Mouse (Mus musculus): ENCODE data around the gene Cit. TPM values are rescaled to one million over a fixed set of nuclear protein-coding genes. Genes with fewer than 3 reads are reported as not detected.

The Cit gene
- polyA plus RNA-seq, 1 experiment from 2014 or later, result 21.5 TPM

DNA sequence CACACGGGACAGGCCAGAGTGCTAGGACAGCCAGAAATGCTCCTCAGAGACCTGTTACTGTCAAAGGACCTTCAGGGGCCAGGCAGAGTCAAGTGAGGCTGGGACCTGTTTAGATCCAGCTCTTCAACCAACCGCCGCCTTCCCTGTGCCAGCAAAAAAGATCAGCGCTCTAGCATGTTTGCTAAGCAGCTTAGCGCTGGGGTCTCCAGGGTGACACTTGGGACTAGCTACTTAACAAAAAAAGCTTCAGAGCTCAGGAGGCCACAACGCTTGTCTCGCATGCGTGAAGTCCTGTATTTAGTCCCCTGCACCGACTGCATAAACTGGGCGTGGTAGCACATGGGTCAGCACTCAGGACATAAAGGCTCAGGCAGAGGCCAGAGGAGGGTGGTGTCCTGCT lies 16.9 kb downstream of the Cit start:
- 86% methylated on average over 10 of the region's 10 CpGs for WGBS
- no peaks in the 10 kb centered on the region; the same call in 1 of the 2 replicates for H3K36me3 ChIP-seq (ENCODE audit: control insufficient read depth, insufficient read depth, low read length)

DNA sequence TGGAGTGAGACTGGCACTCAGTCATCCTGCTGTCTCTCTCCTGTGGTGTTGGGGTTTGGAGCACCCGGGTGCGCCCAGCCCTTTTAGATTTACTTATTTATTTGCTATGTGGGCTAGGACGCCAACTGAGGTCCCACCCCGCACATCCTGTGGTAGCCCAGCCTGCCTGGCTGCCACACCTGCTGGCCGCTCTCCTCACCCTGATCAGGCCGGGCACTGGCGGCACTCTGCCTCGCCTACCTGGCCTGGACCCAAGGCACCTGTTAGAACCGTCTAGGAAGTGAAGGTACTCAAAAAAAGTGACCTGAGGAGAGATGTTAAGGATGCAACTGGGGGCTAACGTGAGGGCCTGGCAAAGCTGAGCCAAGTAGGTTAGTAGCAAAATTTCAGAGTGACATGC lies 17.4 kb downstream of the Cit start:
- H3K4me2 ChIP-seq (ENCODE audit: low read depth, low read length), result no peak overlapping the region
- no peak overlapping the region for H3K27ac ChIP-seq (ENCODE audit: low read length)
- no peaks in the 10 kb centered on the region; the same call in 1 of the 2 replicates for H3K36me3 ChIP-seq (ENCODE audit: control insufficient read depth, insufficient read depth, low read length)
- H3K9ac ChIP-seq (ENCODE audit: low read depth, low read length), result no peak overlapping the region
- H3K4me3 ChIP-seq (ENCODE audit: low read length), result no peak overlapping the region
- ATAC-seq, result no peak
- H3K9me3 ChIP-seq (ENCODE audit: control insufficient read depth, low read length), result no peaks in the 10 kb centered on the region
- no peaks in the 10 kb centered on the region for H3K4me1 ChIP-seq (ENCODE audit: control insufficient read depth, insufficient read depth, low read length)
- 86% methylated on average over 10 of the region's 10 CpGs for WGBS
- H3K27me3 ChIP-seq (replicated peaks; ENCODE audit: control insufficient read depth, insufficient read depth, low read length), result no peaks in the 10 kb centered on the region

More for the DNA sequence above, 16.9 kb downstream of the Cit start:
- H3K4me3 ChIP-seq (ENCODE audit: low read length), result no peak overlapping the region
- no peaks in the 10 kb centered on the region for H3K4me1 ChIP-seq (ENCODE audit: control insufficient read depth, insufficient read depth, low read length)
- no peak overlapping the region for H3K4me2 ChIP-seq (ENCODE audit: low read depth, low read length)
- no peak overlapping the region for H3K9ac ChIP-seq (ENCODE audit: low read depth, low read length)
- ATAC-seq, result no peak
- no peaks in the 10 kb centered on the region for H3K9me3 ChIP-seq (ENCODE audit: control insufficient read depth, low read length)
- no peak overlapping the region for H3K27ac ChIP-seq (ENCODE audit: low read length)
- H3K27me3 ChIP-seq (replicated peaks; ENCODE audit: control insufficient read depth, insufficient read depth, low read length), result no peaks in the 10 kb centered on the region

DNA sequence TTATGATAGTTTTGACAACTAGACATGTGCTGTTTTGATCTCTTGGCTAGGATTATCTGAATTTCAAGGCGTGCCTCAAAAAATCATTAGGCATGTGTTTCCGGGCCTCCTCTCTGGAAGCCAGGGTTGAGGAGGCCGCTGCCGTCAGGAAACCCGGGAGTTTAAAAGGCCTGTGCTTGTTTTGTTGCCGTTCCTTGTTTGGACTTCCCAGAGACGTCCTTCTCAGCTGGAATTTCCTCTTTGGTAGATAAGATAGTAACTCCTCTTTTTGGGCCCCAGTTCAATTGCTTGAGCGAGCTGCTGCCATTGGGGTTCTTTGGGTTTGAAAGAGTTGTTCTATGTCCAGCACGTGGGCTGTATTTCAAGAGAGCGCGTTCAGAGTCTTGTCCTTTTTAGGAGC lies 21.2 kb downstream of the Cit start:
- WGBS, result 69% methylated on average over 11 of the region's 11 CpGs
- no peak overlapping the region for H3K4me2 ChIP-seq (ENCODE audit: low read depth, low read length)
- H3K27me3 ChIP-seq (replicated peaks; ENCODE audit: control insufficient read depth, insufficient read depth, low read length), result no peaks in the 10 kb centered on the region
- no peaks in the 10 kb centered on the region for H3K4me1 ChIP-seq (ENCODE audit: control insufficient read depth, insufficient read depth, low read length)
- H3K4me3 ChIP-seq (ENCODE audit: low read length), result no peak overlapping the region
- no peak for ATAC-seq
- H3K27ac ChIP-seq (ENCODE audit: low read length), result no peak overlapping the region
- H3K9me3 ChIP-seq (ENCODE audit: control insufficient read depth, low read length), result no peaks in the 10 kb centered on the region
- no peaks in the 10 kb centered on the region; the same call in 1 of the 2 replicates for H3K36me3 ChIP-seq (ENCODE audit: control insufficient read depth, insufficient read depth, low read length)
- no peak overlapping the region for H3K9ac ChIP-seq (ENCODE audit: low read depth, low read length)

DNA sequence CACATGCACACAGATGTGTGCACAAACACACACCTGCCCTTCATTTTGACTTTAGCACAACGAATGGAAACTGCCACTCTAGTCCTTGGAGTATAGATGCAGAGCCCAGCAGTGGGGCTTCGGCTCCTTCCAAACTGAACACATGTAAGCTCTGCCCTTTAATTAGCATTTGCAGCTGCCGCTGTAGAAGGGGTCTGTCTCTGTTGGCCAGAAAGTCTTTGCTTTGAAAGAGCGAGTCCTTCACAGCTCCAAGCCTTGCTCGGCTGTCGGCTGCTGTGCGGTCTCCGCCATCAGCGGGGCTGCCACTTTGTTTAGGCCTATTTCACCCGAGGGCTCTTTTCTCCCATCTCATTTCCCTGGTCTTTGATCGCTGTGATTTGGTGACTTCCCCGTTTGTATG lies 23.5 kb downstream of the Cit start:
- Histone ChIP-seq H3K36me3 (ENCODE audit: control insufficient read depth, insufficient read depth, low read length) (no peaks in the 10 kb centered on the region; the same call in 1 of the 2 replicates), H3K9me3 (ENCODE audit: control insufficient read depth, low read length) (no peaks in the 10 kb centered on the region), H3K4me1 (ENCODE audit: control insufficient read depth, insufficient read depth, low read length) (0 out of 2 replicates have a peak, but pooled peaks cover 3% of the 10 kb centered on the region), H3K27ac (ENCODE audit: low read length) (no peak overlapping the region), H3K27me3 (replicated peaks; ENCODE audit: control insufficient read depth, insufficient read depth, low read length) (no peaks in the 10 kb centered on the region), H3K9ac (ENCODE audit: low read depth, low read length) (no peak overlapping the region), H3K4me2 (ENCODE audit: low read depth, low read length) (no peak overlapping the region), H3K4me3 (ENCODE audit: low read length) (no peak overlapping the region)
- 92% methylated on average over 12 of the region's 12 CpGs for WGBS
- no peak for ATAC-seq

DNA sequence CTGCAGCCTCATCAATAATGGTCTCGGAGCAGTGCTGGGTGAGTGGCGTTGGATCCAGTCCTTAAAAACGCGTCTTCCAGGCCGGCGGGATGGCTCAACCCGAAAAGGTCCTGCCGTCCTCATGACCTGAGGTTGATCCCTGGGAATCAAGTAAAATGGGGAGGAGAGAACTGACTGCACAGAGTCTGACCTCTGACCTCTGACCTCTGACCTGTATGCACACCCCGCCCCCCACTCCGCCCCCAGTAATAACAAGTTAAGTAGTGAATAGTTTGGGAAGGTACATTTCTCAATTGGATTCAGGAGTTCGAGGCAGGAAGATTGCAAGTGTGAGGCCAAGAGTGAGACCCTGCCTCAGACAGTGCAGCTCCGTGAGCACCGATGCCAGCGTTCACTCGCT lies 24.1 kb downstream of the Cit start:
- Histone ChIP-seq H3K27me3 (replicated peaks; ENCODE audit: control insufficient read depth, insufficient read depth, low read length) (no peaks in the 10 kb centered on the region), H3K9me3 (ENCODE audit: control insufficient read depth, low read length) (no peaks in the 10 kb centered on the region), H3K4me1 (ENCODE audit: control insufficient read depth, insufficient read depth, low read length) (0 out of 2 replicates have a peak, but pooled peaks cover 3% of the 10 kb centered on the region), H3K36me3 (ENCODE audit: control insufficient read depth, insufficient read depth, low read length) (no peaks in the 10 kb centered on the region), H3K4me2 (ENCODE audit: low read depth, low read length) (no peak overlapping the region), H3K4me3 (ENCODE audit: low read length) (no peak overlapping the region), H3K27ac (ENCODE audit: low read length) (no peak overlapping the region), H3K9ac (ENCODE audit: low read depth, low read length) (no peak overlapping the region)
- WGBS, result 89% methylated on average over 15 of the region's 15 CpGs
- no peak for ATAC-seq

DNA sequence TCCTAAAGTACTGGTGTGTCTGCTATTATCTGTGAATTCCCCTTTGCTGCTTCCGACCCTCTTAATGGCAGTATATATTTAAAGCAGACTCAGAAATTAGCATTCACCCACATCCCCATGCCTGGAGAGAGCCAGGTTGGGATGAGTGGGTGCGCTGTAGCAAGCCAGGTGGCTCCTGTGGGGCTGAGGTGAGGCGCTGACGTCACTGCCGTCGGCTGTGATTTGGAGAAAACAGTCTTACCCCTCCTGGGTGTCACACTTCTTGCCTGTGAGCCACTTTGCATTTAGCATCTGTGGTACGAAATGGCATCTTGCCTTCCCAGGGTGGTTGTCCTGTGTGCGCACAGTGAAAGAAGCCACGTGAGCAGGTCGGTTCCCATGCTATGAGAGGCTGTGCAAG lies 26.1 kb downstream of the Cit start:
- ATAC-seq, result no peak
- Histone ChIP-seq H3K9ac (ENCODE audit: low read depth, low read length) (no peak overlapping the region), H3K36me3 (ENCODE audit: control insufficient read depth, insufficient read depth, low read length) (no peaks in the 10 kb centered on the region), H3K27ac (ENCODE audit: low read length) (no peak overlapping the region), H3K9me3 (ENCODE audit: control insufficient read depth, low read length) (no peaks in the 10 kb centered on the region), H3K4me3 (ENCODE audit: low read length) (no peak overlapping the region), H3K27me3 (replicated peaks; ENCODE audit: control insufficient read depth, insufficient read depth, low read length) (no peaks in the 10 kb centered on the region), H3K4me1 (ENCODE audit: control insufficient read depth, insufficient read depth, low read length) (0 out of 2 replicates have a peak, but pooled peaks cover 3% of the 10 kb centered on the region), H3K4me2 (ENCODE audit: low read depth, low read length) (no peak overlapping the region)
- WGBS, result 94% methylated on average over 10 of the region's 10 CpGs

DNA sequence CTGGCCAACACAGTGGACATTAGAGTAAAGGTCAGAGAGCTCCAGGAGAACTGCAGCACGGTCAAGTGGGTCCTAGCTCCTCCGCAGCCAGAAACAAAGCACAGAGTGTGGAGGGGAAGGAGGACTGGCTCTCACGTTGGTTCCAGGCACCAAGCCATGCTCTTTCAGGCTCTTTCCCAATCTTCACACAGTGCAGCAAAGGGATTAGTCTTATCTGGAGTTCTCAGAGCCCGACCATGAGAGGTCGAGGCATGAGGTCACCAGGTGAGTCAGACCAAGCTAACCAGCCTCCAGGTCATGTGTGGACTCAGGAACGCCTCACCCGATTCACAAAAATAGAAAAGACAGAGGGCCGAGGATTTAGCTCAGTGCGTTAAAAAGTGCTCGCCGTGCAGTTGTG lies 27.0 kb downstream of the Cit start:
- no peak overlapping the region for H3K4me3 ChIP-seq (ENCODE audit: low read length)
- H3K27me3 ChIP-seq (replicated peaks; ENCODE audit: control insufficient read depth, insufficient read depth, low read length), result no peaks in the 10 kb centered on the region
- H3K36me3 ChIP-seq (ENCODE audit: control insufficient read depth, insufficient read depth, low read length), result no peaks in the 10 kb centered on the region
- H3K4me2 ChIP-seq (ENCODE audit: low read depth, low read length), result no peak overlapping the region
- no peak overlapping the region for H3K27ac ChIP-seq (ENCODE audit: low read length)
- no peak overlapping the region for H3K9ac ChIP-seq (ENCODE audit: low read depth, low read length)
- WGBS, result 82% methylated on average over 11 of the region's 11 CpGs
- H3K9me3 ChIP-seq (ENCODE audit: control insufficient read depth, low read length), result no peaks in the 10 kb centered on the region
- 0 out of 2 replicates have a peak, but pooled peaks cover 3% of the 10 kb centered on the region for H3K4me1 ChIP-seq (ENCODE audit: control insufficient read depth, insufficient read depth, low read length)
- 0 out of 2 replicates have a peak, but pooled peaks have one; percentile 23 for ATAC-seq

DNA sequence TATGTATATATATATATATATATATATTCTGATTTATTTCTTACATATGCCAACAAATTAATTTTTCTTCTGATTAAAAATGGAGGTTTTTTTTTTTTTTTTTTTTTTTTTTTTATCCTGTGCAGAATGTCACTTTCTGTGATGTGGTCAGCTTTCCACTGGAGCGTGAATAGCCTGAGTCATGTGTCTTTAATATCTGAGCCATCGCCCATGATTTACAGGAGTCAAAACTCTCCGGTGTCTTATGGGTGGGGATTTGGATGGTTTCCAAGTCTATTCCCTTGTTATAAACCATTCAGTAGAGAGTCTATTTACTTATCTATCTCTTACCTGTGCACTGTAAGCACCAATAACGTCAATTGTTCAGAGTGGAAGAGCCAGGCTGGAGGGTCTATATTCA lies 27.9 kb downstream of the Cit start:
- H3K36me3 ChIP-seq (ENCODE audit: control insufficient read depth, insufficient read depth, low read length), result no peaks in the 10 kb centered on the region
- H3K4me3 ChIP-seq (ENCODE audit: low read length), result no peak overlapping the region
- WGBS, result 54% methylated on average over 4 of the region's 4 CpGs
- H3K9ac ChIP-seq (ENCODE audit: low read depth, low read length), result no peak overlapping the region
- H3K27me3 ChIP-seq (replicated peaks; ENCODE audit: control insufficient read depth, insufficient read depth, low read length), result no peaks in the 10 kb centered on the region
- H3K9me3 ChIP-seq (ENCODE audit: control insufficient read depth, low read length), result no peaks in the 10 kb centered on the region
- ATAC-seq, result peak; percentile 80
- H3K4me1 ChIP-seq (ENCODE audit: control insufficient read depth, insufficient read depth, low read length), result 0 out of 2 replicates have a peak, but pooled peaks cover 3% of the 10 kb centered on the region
- no peak overlapping the region for H3K27ac ChIP-seq (ENCODE audit: low read length)
- no peak overlapping the region for H3K4me2 ChIP-seq (ENCODE audit: low read depth, low read length)

DNA sequence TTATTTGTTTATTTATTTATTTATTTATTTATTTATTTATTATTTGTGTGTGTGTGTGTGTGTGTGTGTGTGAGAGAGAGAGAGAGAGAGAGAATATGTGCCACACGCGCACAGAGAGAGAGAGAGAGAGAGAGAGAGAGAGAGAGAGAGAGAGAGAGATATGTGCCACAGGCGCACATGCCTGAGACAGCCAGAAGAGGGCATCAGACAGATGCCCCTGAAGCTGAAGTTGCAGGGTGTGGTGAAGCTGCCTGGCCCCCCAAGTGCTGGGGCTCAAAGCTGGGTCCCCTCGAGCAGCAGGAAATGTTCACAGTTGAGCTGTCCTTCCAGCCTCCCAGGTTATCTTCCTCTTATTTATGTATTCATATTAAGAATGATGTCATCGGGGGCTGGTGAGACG lies 32.3 kb downstream of the Cit start:
- 86% methylated on average over 6 of the region's 6 CpGs for WGBS
- no peak for ATAC-seq
- H3K36me3 ChIP-seq (ENCODE audit: control insufficient read depth, insufficient read depth, low read length), result peaks cover 3% of the 10 kb centered on the region; the same call in 1 of the 2 replicates
- H3K4me1 ChIP-seq (ENCODE audit: control insufficient read depth, insufficient read depth, low read length), result 0 out of 2 replicates have a peak, but pooled peaks cover 1% of the 10 kb centered on the region
- H3K9me3 ChIP-seq (ENCODE audit: control insufficient read depth, low read length), result no peaks in the 10 kb centered on the region
- H3K27ac ChIP-seq (ENCODE audit: low read length), result no peak overlapping the region
- no peak overlapping the region for H3K4me3 ChIP-seq (ENCODE audit: low read length)
- H3K27me3 ChIP-seq (replicated peaks; ENCODE audit: control insufficient read depth, insufficient read depth, low read length), result no peaks in the 10 kb centered on the region
- no peak overlapping the region for H3K4me2 ChIP-seq (ENCODE audit: low read depth, low read length)
- no peak overlapping the region for H3K9ac ChIP-seq (ENCODE audit: low read depth, low read length)

DNA sequence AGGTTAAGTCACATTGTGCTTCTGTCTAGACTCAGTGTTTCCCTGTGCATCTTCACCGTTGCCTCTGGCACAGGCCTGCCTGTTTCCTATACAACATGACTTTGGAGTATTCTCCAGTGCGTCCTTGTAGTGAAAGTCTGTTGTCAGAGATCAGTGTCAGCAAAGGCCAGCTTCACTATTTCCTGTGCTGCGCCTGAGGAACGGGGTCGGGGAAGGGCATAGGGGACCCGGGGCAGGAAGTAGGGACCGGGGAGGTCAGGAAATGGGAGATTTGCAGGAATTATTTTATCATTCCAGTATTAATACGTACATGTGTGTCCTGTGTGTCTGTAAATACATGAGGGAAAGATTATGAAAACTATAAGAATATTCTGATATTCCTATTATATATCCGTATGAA lies 37.1 kb downstream of the Cit start:
- peaks cover 3% of the 10 kb centered on the region; the same call in 1 of the 2 replicates for H3K36me3 ChIP-seq (ENCODE audit: control insufficient read depth, insufficient read depth, low read length)
- no peak overlapping the region for H3K27ac ChIP-seq (ENCODE audit: low read length)
- ATAC-seq, result no peak

More for the DNA sequence above, 37.1 kb downstream of the Cit start:
- Histone ChIP-seq H3K9me3 (ENCODE audit: control insufficient read depth, low read length) (no peaks in the 10 kb centered on the region), H3K27me3 (replicated peaks; ENCODE audit: control insufficient read depth, insufficient read depth, low read length) (no peaks in the 10 kb centered on the region), H3K9ac (ENCODE audit: low read depth, low read length) (no peak overlapping the region), H3K4me1 (ENCODE audit: control insufficient read depth, insufficient read depth, low read length) (no peaks in the 10 kb centered on the region), H3K4me3 (ENCODE audit: low read length) (no peak overlapping the region), H3K4me2 (ENCODE audit: low read depth, low read length) (no peak overlapping the region)
- 78% methylated on average over 9 of the region's 9 CpGs for WGBS

Measured in intestine, embryonic 16.5 days (tissue).